8 mouse cellular contexts compared by ENCODE assay signal in the genomic region with DNA sequence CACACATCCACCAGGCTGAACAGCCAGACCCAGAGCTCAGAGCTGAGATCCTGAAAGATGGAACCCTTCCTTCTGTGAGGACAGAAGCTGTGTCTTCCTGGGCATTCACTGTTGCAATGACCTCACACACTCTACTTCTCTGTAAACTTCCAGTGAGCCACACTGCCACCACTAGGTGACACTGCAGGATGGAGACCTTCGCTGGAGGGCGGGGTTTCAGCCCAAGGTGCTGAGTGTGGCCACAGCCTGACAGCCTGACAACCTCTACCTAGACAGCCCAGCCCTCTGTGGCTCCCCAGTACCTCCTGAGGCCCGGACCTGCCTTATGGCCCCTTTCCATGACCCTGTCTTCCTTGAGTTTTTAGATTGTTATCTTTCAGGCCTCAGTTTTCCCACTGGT. TPM values are rescaled to one million over a fixed set of nuclear protein-coding genes. Genes with fewer than 3 reads are reported as not detected.
A peak's percentile ranks its signal among the peaks of the same experiment; 100 is the strongest.
DNase-seq lines count a peak whose midpoint lies in the region; ATAC-seq and TF ChIP-seq lines count a peak whose summit lies in the region.

No protein-coding gene starts in this region.

- peak; percentile 78 for TF ChIP-seq CTCF in brain, embryonic 14.5 days (IDR thresholded peaks at IDR 0.05; ENCODE audit: borderline replicate concordance, extremely low read depth, insufficient read depth, insufficient read length)

- no peak overlapping the region for H3K9ac ChIP-seq in hindbrain, embryonic 16.5 days (ENCODE audit: low read depth, low read length)
- no peak overlapping the region for H3K9ac ChIP-seq in liver, embryonic 11.5 days (ENCODE audit: low read depth, low read length)

- TF ChIP-seq POLR2A in brain, embryonic 14.5 days (IDR thresholded peaks at IDR 0.05; ENCODE audit: borderline replicate concordance, extremely low read depth, insufficient read depth, insufficient read length, poor library complexity, severe bottlenecking), result no peak

- ATAC-seq in erythroid progenitor cell, adult 5-6 weeks (replicated peaks; ENCODE audit: low FRiP score, poor library complexity, severe bottlenecking), result peak; percentile 66
- peak; percentile 55 for ATAC-seq in hindbrain, embryonic 16.5 days
- peak; percentile 61 for ATAC-seq in liver, embryonic 11.5 days (replicated peaks; ENCODE audit: low FRiP score)

- no peak overlapping the region for H3K4me3 ChIP-seq in hindbrain, embryonic 16.5 days (ENCODE audit: low read length)
- H3K4me3 ChIP-seq in liver, embryonic 11.5 days (ENCODE audit: low read depth, low read length), result no peak overlapping the region

- H3K9me3 ChIP-seq in hindbrain, embryonic 16.5 days (ENCODE audit: control insufficient read depth, low read length), result no peaks in the 10 kb centered on the region
- H3K9me3 ChIP-seq in liver, embryonic 11.5 days (ENCODE audit: control insufficient read depth, low read length), result no peaks in the 10 kb centered on the region

- H3K27ac ChIP-seq in hindbrain, embryonic 16.5 days (ENCODE audit: low read depth, low read length), result no peak overlapping the region
- no peak overlapping the region for H3K27ac ChIP-seq in liver, embryonic 11.5 days (ENCODE audit: low read depth, low read length)

- H3K4me1 ChIP-seq in hindbrain, embryonic 16.5 days (ENCODE audit: control insufficient read depth, insufficient read depth, low read depth, low read length), result no peaks in the 10 kb centered on the region
- no peaks in the 10 kb centered on the region for H3K4me1 ChIP-seq in liver, embryonic 11.5 days (replicated peaks; ENCODE audit: control insufficient read depth, insufficient read depth, low read length)

- H3K4me2 ChIP-seq in hindbrain, embryonic 16.5 days (ENCODE audit: low read length), result no peak overlapping the region
- no peak overlapping the region for H3K4me2 ChIP-seq in liver, embryonic 11.5 days

- H3K36me3 ChIP-seq in hindbrain, embryonic 16.5 days (ENCODE audit: control insufficient read depth, insufficient read depth, low read length), result no peaks in the 10 kb centered on the region
- no peaks in the 10 kb centered on the region for H3K36me3 ChIP-seq in liver, embryonic 11.5 days (ENCODE audit: control insufficient read depth, insufficient read depth, low read length)

- 19% methylated on average over 3 of the region's 3 CpGs for WGBS in hindbrain, embryonic 16.5 days
- WGBS in liver, embryonic 11.5 days, result 7% methylated on average over 3 of the region's 3 CpGs

- peak; percentile 53 to 57 for DNase-seq in right cerebral cortex, adult 2 months (ENCODE audit: low spot score in 2 of 2)
- no peak for DNase-seq in right cerebral cortex, postnatal 25 days
- peak; percentile 75 for DNase-seq in brain, embryonic 14.5 days (ENCODE audit: low read depth)
- DNase-seq in liver, embryonic 11.5 days (ENCODE audit: low spot score), result peak; percentile 51
- DNase-seq in naive thymus-derived CD4-positive, alpha-beta T cell, adult 2 months (ENCODE audit: low read depth), result peak; percentile 79
- DNase-seq in thymus, postnatal 10 days (ENCODE audit: low spot score in 2 of 2), result peak; percentile 49 to 63

- no peaks in the 10 kb centered on the region for H3K27me3 ChIP-seq in hindbrain, embryonic 16.5 days (replicated peaks; ENCODE audit: control insufficient read depth, insufficient read depth, low read length)
- no peaks in the 10 kb centered on the region for H3K27me3 ChIP-seq in liver, embryonic 11.5 days (replicated peaks; ENCODE audit: control insufficient read depth, insufficient read depth, low read length)

RNA-seq across cellular contexts. Expression of a gene that starts 12.9 kb away (rescaled TPM):
- 3.0 and 4.1 TPM in 2 replicates for polyA plus RNA-seq in brain, embryonic 14.5 days (2012; rRNA removed)
- total RNA-seq in erythroid progenitor cell, adult 5-6 weeks (2015; ENCODE audit: low replicate concordance), result not detected in 2 replicates
- not detected in 2 replicates for total RNA-seq in erythroid progenitor cell, adult 5-6 weeks (2017; ENCODE audit: low replicate concordance)
- polyA plus RNA-seq in hindbrain, embryonic 16.5 days (2015; fragmentation: Nextera tagmentation; extraction: Ambion mirVana), result 3.6 and 3.8 TPM in 2 replicates
- polyA plus RNA-seq in liver, embryonic 11.5 days (2014; fragmentation: Nextera tagmentation; extraction: Ambion mirVana), result 0.83 and 0.93 TPM in 2 replicates

RNA-seq across cellular contexts. Expression of a gene that starts 14.7 kb away (rescaled TPM):
- 35.5 and 41.6 TPM in 2 replicates for polyA plus RNA-seq in brain, embryonic 14.5 days (2012; rRNA removed)
- not detected in 2 replicates for total RNA-seq in erythroid progenitor cell, adult 5-6 weeks (2015; ENCODE audit: low replicate concordance)
- not detected in 2 replicates for total RNA-seq in erythroid progenitor cell, adult 5-6 weeks (2017; ENCODE audit: low replicate concordance)
- polyA plus RNA-seq in hindbrain, embryonic 16.5 days (2015; fragmentation: Nextera tagmentation; extraction: Ambion mirVana), result 74.8 and 75.6 TPM in 2 replicates
- polyA plus RNA-seq in liver, embryonic 11.5 days (2014; fragmentation: Nextera tagmentation; extraction: Ambion mirVana), result 0.35 and 0.40 TPM in 2 replicates

RNA-seq across cellular contexts. Expression of a gene that starts 30.2 kb away (rescaled TPM):
- polyA plus RNA-seq in brain, embryonic 14.5 days (2012; rRNA removed), result 302 and 372 TPM in 2 replicates
- not detected in 2 replicates for total RNA-seq in erythroid progenitor cell, adult 5-6 weeks (2015; ENCODE audit: low replicate concordance)
- not detected in 2 replicates for total RNA-seq in erythroid progenitor cell, adult 5-6 weeks (2017; ENCODE audit: low replicate concordance)
- polyA plus RNA-seq in hindbrain, embryonic 16.5 days (2015; fragmentation: Nextera tagmentation; extraction: Ambion mirVana), result 12.4 and 12.6 TPM in 2 replicates
- 0.25 and 0.52 TPM in 2 replicates for polyA plus RNA-seq in liver, embryonic 11.5 days (2014; fragmentation: Nextera tagmentation; extraction: Ambion mirVana)

Comparison
In these comparisons a context has a peak if more than half of its experiments do, and no peak if none do; other contexts are left out.
1. RNA of a gene that starts 14.7 kb away (polyA plus RNA-seq): 74.8 to 75.6 TPM in hindbrain, embryonic 16.5 days and 35.5 to 41.6 TPM in brain, embryonic 14.5 days; 0.35 to 0.40 TPM in liver, embryonic 11.5 days; every median in the first group is over 10 times any median in the second.
2. RNA of a gene that starts 30.2 kb away (polyA plus RNA-seq): 302 to 372 TPM in brain, embryonic 14.5 days; 12.4 to 12.6 TPM in hindbrain, embryonic 16.5 days and 0.25 to 0.52 TPM in liver, embryonic 11.5 days; every median in the first group is over 10 times any median in the second.
3. Peak in every context shown above with its lines, with median percentiles within 50 percentile points of each other: ATAC-seq.